Mouse (Mus musculus): ENCODE data around the gene D17H6S53E.

The D17H6S53E gene

GRCm38 (mm10) chr17:35173329-35173728, 47.2 kb downstream of the D17H6S53E start:
- TF ChIP-seq GATA4 (IDR thresholded peaks at IDR 0.05; ENCODE audit: insufficient replicate concordance, low read length), result no peak

GRCm38 (mm10) chr17:35174201-35174977, 48.2 kb downstream of the D17H6S53E start:
- TF ChIP-seq GATA4 (IDR thresholded peaks at IDR 0.05; ENCODE audit: insufficient replicate concordance, low read length), result no peak

GRCm38 (mm10) chr17:35175382-35175781, 49.2 kb downstream of the D17H6S53E start:
- no peak for TF ChIP-seq GATA4 (IDR thresholded peaks at IDR 0.05; ENCODE audit: insufficient replicate concordance, low read length)

- TF ChIP-seq GATA4 (IDR thresholded peaks at IDR 0.05; ENCODE audit: insufficient replicate concordance, low read length), result no peak
Observed at GRCm38 (mm10) chr17:35175968-35176367, 49.8 kb downstream of the D17H6S53E start, which contains the start of gene Aif1. Gene Aif1, minus strand, starts transcription at chr17:35176068.

All from liver, adult (tissue).